Mouse (Mus musculus) hindbrain, postnatal 0 days (tissue): ENCODE measurements around the gene Cttnbp2. TPM values are rescaled to one million over a fixed set of nuclear protein-coding genes. Genes with fewer than 3 reads are reported as not detected.

ENCODE experiments used
- ATAC-seq: fragments of 200-750 bp; cut with Nextera tagmentation; 2 replicates; pipeline ENCODE4 v1.8.0; 2017; ENCODE audit warnings: mild to moderate bottlenecking, moderate TSS enrichment, moderate library complexity
- DNase-seq: peaks from one replicate; pipeline ENCODE4 v3.0.0-alpha.2; 2015; ENCODE audit warnings: low spot score
- H3K27ac ChIP-seq: fragments of 300-500 bp; sonication (generic); 2 replicates; pipeline ENCODE4 v1.5.1; 2014; ENCODE audit warnings: mild to moderate bottlenecking
- H3K27me3 ChIP-seq: fragments of 300-500 bp; sonication (generic); 2 replicates; pipeline ENCODE4 v1.6.1; 2014; ENCODE audit warnings: low read length, mixed read lengths; ENCODE audit not compliant: insufficient read depth
- H3K36me3 ChIP-seq: fragments of 300-500 bp; sonication (generic); 2 replicates; pipeline ENCODE4 v1.6.1; 2014; ENCODE audit warnings: low read length, mixed read lengths; ENCODE audit not compliant: insufficient read depth
- H3K4me1 ChIP-seq: fragments of 300-500 bp; sonication (generic); 2 replicates; pipeline ENCODE4 v1.6.1; 2014; ENCODE audit warnings: antibody characterized with exemption, low read length, mixed read lengths; ENCODE audit not compliant: insufficient read depth
- H3K4me2 ChIP-seq: fragments of 300-500 bp; sonication (generic); 2 replicates; pipeline ENCODE4 v1.6.1; 2014; ENCODE audit warnings: low read depth, mild to moderate bottlenecking, low read length, moderate library complexity, mixed read lengths
- H3K4me3 ChIP-seq: fragments of 300-500 bp; sonication (generic); 2 replicates; pipeline ENCODE4 v1.5.1; 2014; ENCODE audit warnings: low read length
- H3K9ac ChIP-seq: fragments of 300-500 bp; sonication (generic); replicated peaks from 2 replicates; pipeline ENCODE4 v1.6.1; 2014; ENCODE audit warnings: mild to moderate bottlenecking, low read length, moderate library complexity, mixed read lengths
- H3K9me3 ChIP-seq: fragments of 300-500 bp; sonication (generic); 2 replicates; pipeline ENCODE4 v1.6.1; 2016; ENCODE audit warnings: low read length, mixed read lengths
- CTCF ChIP-seq: IDR thresholded peaks from 2 replicates; pipeline ENCODE4 v1.5.1; 2016; ENCODE audit warnings: antibody characterized with exemption, control low read depth, low read depth
- WGBS: fragments of 180-500 bp; shearing (Covaris S2); extraction: QIAGEN DNeasy Blood & Tissue Kit; methylation state at CpG from one replicate; pipeline ENCODE4 v1.1.7; 2014; 5-methylcytosine and 5-hydroxymethylcytosine counted together
- microRNA-seq, 2 experiments: library from miRNA; unstranded; fragments of <30 nt; microRNA quantifications; one replicate each; pipeline ENCODE4; 2016
- polyA plus RNA-seq: library from polyadenylated mRNA; unstranded; fragments of >200 nt; fragmentation: Nextera tagmentation; extraction: Ambion mirVana; gene quantifications from 2 replicates; pipeline ENCODE4 v1.2.1, GENCODE M21; 2015
- total RNA-seq: library from RNA; depleted of rRNA; stranded (reverse); fragments of >200 nt; gene quantifications from 2 replicates; pipeline ENCODE4 v1.2.3, GENCODE M21; 2014

Cttnbp2 gene
- total and polyA plus RNA-seq, 2 experiments from 2014 or later = 24.0 to 30.8 TPM

- WGBS = 93% methylated on average over 2 of the region's 2 CpGs
- no peaks in the 10 kb centered on the region for H3K36me3 ChIP-seq
- no peak overlapping the region for H3K4me3 ChIP-seq
- ATAC-seq (no peak), DNase-seq (no peak)
- no peaks in the 10 kb centered on the region for H3K4me1 ChIP-seq
- H3K4me2 ChIP-seq = no peak overlapping the region
- no peak overlapping the region for H3K9ac ChIP-seq
- no peaks in the 10 kb centered on the region for H3K27me3 ChIP-seq
- H3K27ac ChIP-seq = no peak overlapping the region
- no peak for TF ChIP-seq CTCF
- no peaks in the 10 kb centered on the region for H3K9me3 ChIP-seq
These were observed 170.4 kb downstream of the Cttnbp2 start for GRCm38 (mm10) chr6:18344272-18344671.

DNA sequence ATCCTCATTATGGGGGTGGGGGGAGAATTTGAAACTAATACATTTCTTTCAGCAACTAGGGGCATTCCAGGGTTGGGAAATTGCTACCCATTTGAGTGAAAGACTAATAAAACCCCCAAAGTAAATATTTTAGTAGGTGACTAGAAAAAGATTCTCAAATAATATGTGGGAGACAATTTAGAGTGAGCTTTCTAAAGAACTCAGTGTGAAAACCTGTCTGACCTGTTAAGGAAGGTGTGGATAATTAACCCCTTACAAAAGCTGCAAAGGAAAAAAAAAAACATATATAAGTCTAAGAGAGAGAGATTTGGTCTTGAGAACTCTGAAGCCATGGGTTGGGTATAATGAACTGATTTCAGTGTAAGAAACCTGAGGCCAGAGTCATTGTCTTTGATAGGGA is 176.3 kb downstream of the Cttnbp2 start:
- no peak for TF ChIP-seq CTCF
- ATAC-seq = no peak
- Histone ChIP-seq H3K9me3 (no peaks in the 10 kb centered on the region), H3K4me2 (no peak overlapping the region), H3K27me3 (no peaks in the 10 kb centered on the region), H3K4me1 (no peaks in the 10 kb centered on the region), H3K27ac (no peak overlapping the region), H3K9ac (no peak overlapping the region), H3K4me3 (no peak overlapping the region), H3K36me3 (no peaks in the 10 kb centered on the region)
- no peak for DNase-seq

- no peak for TF ChIP-seq CTCF
- WGBS = 86% methylated on average over 3 of the region's 3 CpGs
These were observed 179.2 kb downstream of the Cttnbp2 start for GRCm38 (mm10) chr6:18335393-18335792.

DNA sequence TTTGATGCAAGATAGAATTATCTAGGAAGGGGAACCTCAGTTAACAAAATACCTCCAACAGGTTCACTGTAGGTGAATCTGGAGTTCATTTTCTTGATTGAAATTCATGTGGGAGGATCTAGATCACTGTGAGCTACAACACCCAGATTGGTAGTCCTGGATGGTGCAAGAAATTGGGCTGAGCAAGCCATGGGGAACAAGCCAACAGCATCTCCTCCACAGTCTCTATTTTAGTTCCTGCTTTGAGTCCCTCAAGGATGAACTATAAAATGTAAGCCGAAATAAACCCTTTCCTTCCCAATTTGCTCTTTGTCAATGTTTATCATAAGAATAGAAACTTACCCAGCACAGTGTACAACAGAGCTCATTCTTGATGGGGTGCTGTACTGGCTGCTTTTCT is 191.7 kb downstream of the Cttnbp2 start:
- ATAC-seq (no peak), DNase-seq (no peak)
- Histone ChIP-seq H3K9ac (no peak overlapping the region), H3K36me3 (no peaks in the 10 kb centered on the region), H3K4me3 (no peak overlapping the region), H3K27ac (no peak overlapping the region), H3K27me3 (no peaks in the 10 kb centered on the region), H3K4me1 (no peaks in the 10 kb centered on the region), H3K4me2 (no peak overlapping the region), H3K9me3 (no peaks in the 10 kb centered on the region)
- no peak for TF ChIP-seq CTCF
- 97% methylated on average over 1 of the region's 1 CpGs for WGBS

More at GRCm38 (mm10) chr6:18335393-18335792, 179.2 kb downstream of the Cttnbp2 start:
- no peak overlapping the region for H3K4me3 ChIP-seq
- H3K9ac ChIP-seq = no peak overlapping the region
- no peak for ATAC-seq
- no peaks in the 10 kb centered on the region for H3K27me3 ChIP-seq
- no peaks in the 10 kb centered on the region for H3K9me3 ChIP-seq
- H3K36me3 ChIP-seq = no peaks in the 10 kb centered on the region
- H3K27ac ChIP-seq = no peak overlapping the region
- no peaks in the 10 kb centered on the region for H3K4me1 ChIP-seq
- no peak for DNase-seq
- H3K4me2 ChIP-seq = no peak overlapping the region

Small RNAs within 50 kb of the gene (microRNA-seq; reads per million reads assigned to microRNA genes)
- gene Gm26233 = 0 reads per million in 2 experiments
